Mouse (Mus musculus) midbrain, embryonic 11.5 days (tissue): Measurements from ENCODE around the gene Lrrc74a. TPM values are rescaled to one million over a fixed set of nuclear protein-coding genes. Genes with fewer than 3 reads are reported as not detected.

Experiments
- ATAC-seq: fragments of 200-750 bp; cut with Nextera tagmentation; 2 replicates; pipeline ENCODE4 v1.8.0; 2017; ENCODE audit warnings: moderate TSS enrichment, moderate library complexity; ENCODE audit not compliant: low FRiP score
- DNase-seq: peaks from one replicate; pipeline ENCODE4 v3.0.0; 2015; ENCODE audit warnings: low spot score; ENCODE audit errors: missing footprints
- H3K27ac ChIP-seq: fragments of 300-500 bp; sonication (generic); 2 replicates; pipeline ENCODE4 v1.5.1; 2014; ENCODE audit warnings: low read depth, low read length
- H3K27me3 ChIP-seq: fragments of 300-500 bp; sonication (generic); 2 replicates; pipeline ENCODE4 v1.6.1; 2014; ENCODE audit warnings: mild to moderate bottlenecking, low read length, moderate library complexity, mixed read lengths; ENCODE audit not compliant: control insufficient read depth, insufficient read depth
- H3K36me3 ChIP-seq: fragments of 300-500 bp; sonication (generic); 2 replicates; pipeline ENCODE4 v1.6.1; 2014; ENCODE audit warnings: mild to moderate bottlenecking, low read length, moderate library complexity, mixed read lengths; ENCODE audit not compliant: control insufficient read depth, insufficient read depth
- H3K4me1 ChIP-seq: fragments of 300-500 bp; sonication (generic); 2 replicates; pipeline ENCODE4 v1.6.1; 2014; ENCODE audit warnings: low read length; ENCODE audit not compliant: control insufficient read depth, insufficient read depth
- H3K4me2 ChIP-seq: fragments of 300-500 bp; sonication (generic); 2 replicates; pipeline ENCODE4 v1.6.1; 2014; ENCODE audit warnings: mild to moderate bottlenecking, moderate library complexity
- H3K4me3 ChIP-seq: fragments of 300-500 bp; sonication (generic); 2 replicates; pipeline ENCODE4 v1.5.1; 2014; ENCODE audit warnings: low read depth, low read length
- H3K9ac ChIP-seq: fragments of 300-500 bp; sonication (generic); 2 replicates; pipeline ENCODE4 v1.6.1; 2014; ENCODE audit warnings: low read length
- H3K9me3 ChIP-seq: fragments of 300-500 bp; sonication (generic); 2 replicates; pipeline ENCODE4 v1.6.1; 2016; ENCODE audit warnings: low read length; ENCODE audit not compliant: control insufficient read depth
- WGBS: fragments of 180-500 bp; shearing (Covaris S2); extraction: QIAGEN DNeasy Blood & Tissue Kit; methylation state at CpG from one replicate; pipeline ENCODE4 v1.1.7; 2014; 5-methylcytosine and 5-hydroxymethylcytosine counted together
- polyA plus RNA-seq: library from polyadenylated mRNA; unstranded; fragments of >200 nt; fragmentation: Nextera tagmentation; extraction: Ambion mirVana; gene quantifications from 2 replicates; pipeline ENCODE4 v1.2.1, GENCODE M21; 2014

Lrrc74a gene
- polyA plus RNA-seq, result not detected in 2 replicates

- Histone ChIP-seq H3K9me3 (no peaks in the 10 kb centered on the region), H3K27me3 (no peaks in the 10 kb centered on the region), H3K4me3 (no peak within 1 kb of the TSS), H3K4me1 (no peaks in the 10 kb centered on the region), H3K9ac (no peak within 1 kb of the TSS), H3K27ac (no peak within 1 kb of the TSS), H3K4me2 (no peak within 1 kb of the TSS), H3K36me3 (no peaks in the 10 kb centered on the region)
- ATAC-seq, result no peak
- DNase-seq, result peak; percentile 57
- 86% methylated on average over 8 of the region's 8 CpGs for WGBS
Observed at GRCm38 (mm10) chr12:86734319-86734810, at the start of gene Lrrc74a. Lrrc74a (plus strand) TSS chr12:86734369.

- Histone ChIP-seq H3K36me3 (peaks cover 11% of the 10 kb centered on the region), H3K27me3 (no peaks in the 10 kb centered on the region)
Observed at GRCm38 (mm10) chr12:86685275-86685674, 48.9 kb upstream of the Lrrc74a start.

GRCm38 (mm10) chr12:86686551-86687330, 47.4 kb upstream of the Lrrc74a start:
- Histone ChIP-seq H3K36me3 (peaks cover 12% of the 10 kb centered on the region), H3K4me1 (peaks cover 2% of the 10 kb centered on the region; the same call in 1 of the 2 replicates), H3K4me3 (no peak overlapping the region), H3K27me3 (no peaks in the 10 kb centered on the region), H3K9me3 (no peaks in the 10 kb centered on the region), H3K9ac (no peak overlapping the region), H3K4me2 (no peak overlapping the region), H3K27ac (no peak overlapping the region)
- WGBS, result 59% methylated on average over 13 of the region's 13 CpGs
- DNase-seq (no peak), ATAC-seq (no peak)

More at GRCm38 (mm10) chr12:86685275-86685674, 48.9 kb upstream of the Lrrc74a start:
- no peak for DNase-seq
- Histone ChIP-seq H3K4me1 (peaks cover 11% of the 10 kb centered on the region), H3K27ac (no peak overlapping the region), H3K4me3 (no peak overlapping the region), H3K4me2 (no peak overlapping the region), H3K9me3 (no peaks in the 10 kb centered on the region), H3K9ac (no peak overlapping the region)
- 74% methylated on average over 9 of the region's 9 CpGs for WGBS
- no peak for ATAC-seq

GRCm38 (mm10) chr12:86687445-86687955, 46.7 kb upstream of the Lrrc74a start:
- H3K4me2 ChIP-seq, result no peak overlapping the region
- H3K4me3 ChIP-seq, result no peak overlapping the region
- 83% methylated on average over 4 of the region's 4 CpGs for WGBS
- no peaks in the 10 kb centered on the region for H3K27me3 ChIP-seq
- no peak overlapping the region; the same call in 1 of the 2 replicates for H3K27ac ChIP-seq
- H3K4me1 ChIP-seq, result no peaks in the 10 kb centered on the region
- ATAC-seq, result no peak
- H3K36me3 ChIP-seq, result peaks cover 14% of the 10 kb centered on the region
- no peaks in the 10 kb centered on the region for H3K9me3 ChIP-seq
- DNase-seq, result no peak
- no peak overlapping the region for H3K9ac ChIP-seq

GRCm38 (mm10) chr12:86687971-86688573, 46.1 kb upstream of the Lrrc74a start:
- no peak overlapping the region; the same call in 1 of the 2 replicates for H3K27ac ChIP-seq
- 72% methylated on average over 4 of the region's 4 CpGs for WGBS
- H3K36me3 ChIP-seq, result peaks cover 14% of the 10 kb centered on the region
- no peak overlapping the region for H3K4me3 ChIP-seq
- DNase-seq, result no peak
- H3K4me2 ChIP-seq, result no peak overlapping the region
- no peaks in the 10 kb centered on the region for H3K27me3 ChIP-seq
- H3K9me3 ChIP-seq, result no peaks in the 10 kb centered on the region
- no peak overlapping the region for H3K9ac ChIP-seq
- H3K4me1 ChIP-seq, result no peaks in the 10 kb centered on the region
- no peak; the same call in 1 of the 2 replicates for ATAC-seq

GRCm38 (mm10) chr12:86688917-86689316, 45.3 kb upstream of the Lrrc74a start:
- peaks cover 14% of the 10 kb centered on the region for H3K36me3 ChIP-seq
- 96% methylated on average over 27 of the region's 27 CpGs for WGBS
- no peaks in the 10 kb centered on the region for H3K4me1 ChIP-seq
- H3K27ac ChIP-seq, result no peak overlapping the region
- H3K4me3 ChIP-seq, result no peak overlapping the region
- no peaks in the 10 kb centered on the region for H3K27me3 ChIP-seq
- ATAC-seq (no peak), DNase-seq (no peak)
- H3K9ac ChIP-seq, result no peak overlapping the region
- H3K4me2 ChIP-seq, result no peak overlapping the region
- H3K9me3 ChIP-seq, result no peaks in the 10 kb centered on the region

- Histone ChIP-seq H3K36me3 (peaks cover 14% of the 10 kb centered on the region), H3K4me2 (no peak overlapping the region), H3K9me3 (no peaks in the 10 kb centered on the region), H3K9ac (no peak overlapping the region), H3K4me3 (no peak overlapping the region), H3K27me3 (no peaks in the 10 kb centered on the region), H3K27ac (no peak overlapping the region), H3K4me1 (no peaks in the 10 kb centered on the region)
- peak; percentile 56 for DNase-seq
- no peak for ATAC-seq
- WGBS, result 86% methylated on average over 12 of the region's 12 CpGs
Observed at GRCm38 (mm10) chr12:86690700-86691485, 43.3 kb upstream of the Lrrc74a start.

- DNase-seq (no peak), ATAC-seq (no peak)
- Histone ChIP-seq H3K4me3 (no peak overlapping the region), H3K9ac (no peak overlapping the region), H3K27ac (no peak overlapping the region), H3K9me3 (no peaks in the 10 kb centered on the region), H3K4me2 (no peak overlapping the region), H3K27me3 (no peaks in the 10 kb centered on the region), H3K36me3 (peaks cover 7% of the 10 kb centered on the region), H3K4me1 (no peaks in the 10 kb centered on the region)
- WGBS, result 69% methylated on average over 5 of the region's 5 CpGs
Observed at GRCm38 (mm10) chr12:86692471-86693356, 41.5 kb upstream of the Lrrc74a start.
